8 mouse cellular contexts compared by ENCODE assay signal in the genomic region with DNA sequence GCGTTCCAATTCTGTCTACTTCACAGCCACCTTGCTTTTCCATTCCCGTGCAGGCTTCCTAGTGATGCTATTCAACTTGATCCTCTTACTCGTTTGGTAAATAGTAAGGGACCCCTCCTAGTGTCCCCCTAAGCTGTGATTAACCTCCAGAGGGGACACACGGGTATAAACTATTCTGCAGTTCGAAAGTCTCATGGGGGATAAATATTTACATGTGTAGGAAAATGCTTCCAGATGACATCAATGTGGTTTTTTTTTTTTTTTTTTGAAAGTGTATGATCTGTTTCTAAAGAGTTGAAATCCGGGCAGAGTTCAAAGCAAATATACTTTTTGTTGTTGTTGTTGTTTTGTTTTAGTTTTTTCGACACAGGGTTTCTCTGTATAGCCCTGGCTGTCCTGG. TPM values are rescaled to one million over a fixed set of nuclear protein-coding genes. Genes with fewer than 3 reads are reported as not detected.
DNase-seq lines count a peak whose midpoint lies in the region; ATAC-seq and TF ChIP-seq lines count a peak whose summit lies in the region.

No protein-coding gene starts in this region.

- no peak for ATAC-seq in kidney, postnatal 0 days (replicated peaks; ENCODE audit: low FRiP score, low read depth)
- ATAC-seq in forebrain, embryonic 13.5 days: no peak
- no peak for ATAC-seq in limb, embryonic 12.5 days (ENCODE audit: insufficient number of reproducible peaks, insufficient read depth, low FRiP score, low TSS enrichment, low read depth)
- no peak for ATAC-seq in neural tube, embryonic 13.5 days (ENCODE audit: low read depth)
- ATAC-seq in frontal cortex, adult (ENCODE audit: low TSS enrichment): no peak

- 80% methylated on average over 7 of the region's 7 CpGs for WGBS in kidney, postnatal 0 days
- WGBS in forebrain, embryonic 13.5 days: 60% methylated on average over 7 of the region's 7 CpGs
- 46% methylated on average over 7 of the region's 7 CpGs for WGBS in limb, embryonic 12.5 days
- WGBS in neural tube, embryonic 13.5 days: 44% methylated on average over 7 of the region's 7 CpGs

- H3K36me3 ChIP-seq in kidney, postnatal 0 days (ENCODE audit: insufficient read depth, low read length): no peaks in the 10 kb centered on the region
- no peaks in the 10 kb centered on the region for H3K36me3 ChIP-seq in forebrain, embryonic 13.5 days (ENCODE audit: poor library complexity, severe bottlenecking)
- H3K36me3 ChIP-seq in limb, embryonic 12.5 days: no peaks in the 10 kb centered on the region
- no peaks in the 10 kb centered on the region for H3K36me3 ChIP-seq in neural tube, embryonic 13.5 days

- no peak for TF ChIP-seq CTCF in kidney, postnatal 0 days (IDR thresholded peaks at IDR 0.05; ENCODE audit: low read depth)

- H3K9ac ChIP-seq in kidney, postnatal 0 days (ENCODE audit: low read depth, low read length): no peak overlapping the region
- no peak overlapping the region for H3K9ac ChIP-seq in forebrain, embryonic 13.5 days
- peak overlapping the region; percentile 40; the same call in 1 of the 2 replicates for H3K9ac ChIP-seq in limb, embryonic 12.5 days (replicated peaks)
- H3K9ac ChIP-seq in neural tube, embryonic 13.5 days: no peak overlapping the region

- H3K4me1 ChIP-seq in kidney, postnatal 0 days (replicated peaks; ENCODE audit: insufficient read depth, low read length): peaks cover 18% of the 10 kb centered on the region
- H3K4me1 ChIP-seq in forebrain, embryonic 13.5 days: peaks cover 43% of the 10 kb centered on the region
- H3K4me1 ChIP-seq in limb, embryonic 12.5 days (replicated peaks): peaks cover 36% of the 10 kb centered on the region
- H3K4me1 ChIP-seq in neural tube, embryonic 13.5 days (replicated peaks): peaks cover 47% of the 10 kb centered on the region

- no peaks in the 10 kb centered on the region for H3K9me3 ChIP-seq in kidney, postnatal 0 days (replicated peaks; ENCODE audit: low read length)
- no peaks in the 10 kb centered on the region for H3K9me3 ChIP-seq in forebrain, embryonic 13.5 days (replicated peaks)
- no peaks in the 10 kb centered on the region for H3K9me3 ChIP-seq in limb, embryonic 12.5 days
- no peaks in the 10 kb centered on the region for H3K9me3 ChIP-seq in neural tube, embryonic 13.5 days

- H3K27me3 ChIP-seq in kidney, postnatal 0 days (ENCODE audit: insufficient read depth, low read length): no peaks in the 10 kb centered on the region
- no peaks in the 10 kb centered on the region for H3K27me3 ChIP-seq in forebrain, embryonic 13.5 days
- H3K27me3 ChIP-seq in limb, embryonic 12.5 days: no peaks in the 10 kb centered on the region
- no peaks in the 10 kb centered on the region for H3K27me3 ChIP-seq in neural tube, embryonic 13.5 days

- no peak overlapping the region for H3K4me2 ChIP-seq in kidney, postnatal 0 days (ENCODE audit: low read length)
- peak overlapping the region; percentile 57 for H3K4me2 ChIP-seq in forebrain, embryonic 13.5 days
- H3K4me2 ChIP-seq in limb, embryonic 12.5 days: peak overlapping the region; percentile 66
- H3K4me2 ChIP-seq in neural tube, embryonic 13.5 days: peak overlapping the region; percentile 61

- intact Hi-C loops in left cerebral cortex, postnatal 10 days (cut with DNase I): loop anchor here (5.0 to 10.0 kb wide), 2 partner anchors 94 to 201 kb away; no protein-coding TSS in a partner anchor

- peak overlapping the region; percentile 65; the same call in 1 of the 2 replicates for H3K27ac ChIP-seq in kidney, postnatal 0 days
- H3K27ac ChIP-seq in forebrain, embryonic 13.5 days: peak overlapping the region; percentile 72
- H3K27ac ChIP-seq in limb, embryonic 12.5 days: peak overlapping the region; percentile 86
- peak overlapping the region; percentile 82 for H3K27ac ChIP-seq in neural tube, embryonic 13.5 days (replicated peaks)

- no peak for DNase-seq in kidney, postnatal 0 days (ENCODE audit: low spot score)
- no peak for DNase-seq in kidney, postnatal 4 days
- no peak for DNase-seq in c-Kit-positive CD71-positive TER-119-positive erythroid progenitor cells, embryonic 14.5 days (ENCODE audit: low spot score)
- no peak for DNase-seq in left cerebral cortex, postnatal 10 days (ENCODE audit: extremely low spot score in 1 of 2, low spot score in 2 of 2)

- no peak overlapping the region for H3K4me3 ChIP-seq in kidney, postnatal 0 days (replicated peaks; ENCODE audit: low read depth, low read length)
- no peak overlapping the region for H3K4me3 ChIP-seq in forebrain, embryonic 13.5 days
- no peak overlapping the region for H3K4me3 ChIP-seq in limb, embryonic 12.5 days (replicated peaks)
- H3K4me3 ChIP-seq in neural tube, embryonic 13.5 days: no peak overlapping the region

RNA-seq across cellular contexts. Expression of gene Rassf3, which starts 29.8 kb away (rescaled TPM):
- 11.9 and 12.5 TPM in 2 replicates for polyA plus RNA-seq in kidney, postnatal 0 days (2015; fragmentation: Nextera tagmentation; extraction: Ambion mirVana)
- polyA plus RNA-seq in forebrain, embryonic 13.5 days (2015; fragmentation: Nextera tagmentation; extraction: Ambion mirVana): 3.5 and 3.7 TPM in 2 replicates
- 20.2 and 22.2 TPM in 2 replicates for polyA plus RNA-seq in limb, embryonic 12.5 days (2016; fragmentation: Nextera tagmentation; extraction: Ambion mirVana)
- polyA plus RNA-seq in neural tube, embryonic 13.5 days (2015; fragmentation: Nextera tagmentation; extraction: Ambion mirVana): 6.2 and 8.0 TPM in 2 replicates
- total RNA-seq in left cerebral cortex, postnatal 10 days (2021): 10 to 100 TPM; 24.5 to 31.1 TPM
